Mouse (Mus musculus) midbrain, embryonic 16.5 days (tissue): Measurements from ENCODE around the gene Gm45717. TPM values are rescaled to one million over a fixed set of nuclear protein-coding genes. Genes with fewer than 3 reads are reported as not detected.
A peak's percentile ranks its signal among the peaks of the same experiment; 100 is the strongest.

Experiments
- ATAC-seq: fragments of 200-750 bp; cut with Nextera tagmentation; 2 replicates; pipeline ENCODE4 v1.8.0; 2017; ENCODE audit warnings: moderate TSS enrichment
- H3K27ac ChIP-seq: fragments of 300-500 bp; sonication (generic); 2 replicates; pipeline ENCODE4 v1.5.1; 2014; ENCODE audit warnings: mild to moderate bottlenecking, low read length, mixed read lengths
- H3K27me3 ChIP-seq: fragments of 300-500 bp; sonication (generic); 2 replicates; pipeline ENCODE4 v1.6.1; 2014; ENCODE audit warnings: low read depth, low read length, mixed read lengths; ENCODE audit not compliant: control insufficient read depth, insufficient read depth
- H3K36me3 ChIP-seq: fragments of 300-500 bp; sonication (generic); 2 replicates; pipeline ENCODE4 v1.6.1; 2014; ENCODE audit warnings: mild to moderate bottlenecking, low read length, moderate library complexity, mixed read lengths; ENCODE audit not compliant: control insufficient read depth, insufficient read depth
- H3K4me1 ChIP-seq: fragments of 300-500 bp; sonication (generic); 2 replicates; pipeline ENCODE4 v1.6.1; 2014; ENCODE audit warnings: mild to moderate bottlenecking, low read length, mixed read lengths; ENCODE audit not compliant: control insufficient read depth, insufficient read depth
- H3K4me2 ChIP-seq: fragments of 300-500 bp; sonication (generic); 2 replicates; pipeline ENCODE4 v1.6.1; 2014; ENCODE audit warnings: mild to moderate bottlenecking, low read length, mixed read lengths
- H3K4me3 ChIP-seq: fragments of 300-500 bp; sonication (generic); 2 replicates; pipeline ENCODE4 v1.5.1; 2014; ENCODE audit warnings: low read depth, mild to moderate bottlenecking, low read length, moderate library complexity, mixed read lengths
- H3K9ac ChIP-seq: fragments of 300-500 bp; sonication (generic); 2 replicates; pipeline ENCODE4 v1.6.1; 2014; ENCODE audit warnings: low read depth, low read length, mixed read lengths
- H3K9me3 ChIP-seq: fragments of 300-500 bp; sonication (generic); replicated peaks from 2 replicates; pipeline ENCODE4 v1.6.1; 2014; ENCODE audit warnings: mild to moderate bottlenecking, low read length, mixed read lengths; ENCODE audit not compliant: control insufficient read depth, poor library complexity, severe bottlenecking
- WGBS: fragments of 180-500 bp; shearing (Covaris S2); extraction: QIAGEN DNeasy Blood & Tissue Kit; methylation state at CpG from one replicate; pipeline ENCODE4 v1.1.7; 2014; 5-methylcytosine and 5-hydroxymethylcytosine counted together
- polyA plus RNA-seq: library from polyadenylated mRNA; unstranded; fragments of >200 nt; fragmentation: Nextera tagmentation; extraction: Ambion mirVana; gene quantifications from 2 replicates; pipeline ENCODE4 v1.2.1, GENCODE M21; 2015

The Gm45717 gene
- polyA plus RNA-seq, 1 experiment from 2014 or later = not detected

DNA sequence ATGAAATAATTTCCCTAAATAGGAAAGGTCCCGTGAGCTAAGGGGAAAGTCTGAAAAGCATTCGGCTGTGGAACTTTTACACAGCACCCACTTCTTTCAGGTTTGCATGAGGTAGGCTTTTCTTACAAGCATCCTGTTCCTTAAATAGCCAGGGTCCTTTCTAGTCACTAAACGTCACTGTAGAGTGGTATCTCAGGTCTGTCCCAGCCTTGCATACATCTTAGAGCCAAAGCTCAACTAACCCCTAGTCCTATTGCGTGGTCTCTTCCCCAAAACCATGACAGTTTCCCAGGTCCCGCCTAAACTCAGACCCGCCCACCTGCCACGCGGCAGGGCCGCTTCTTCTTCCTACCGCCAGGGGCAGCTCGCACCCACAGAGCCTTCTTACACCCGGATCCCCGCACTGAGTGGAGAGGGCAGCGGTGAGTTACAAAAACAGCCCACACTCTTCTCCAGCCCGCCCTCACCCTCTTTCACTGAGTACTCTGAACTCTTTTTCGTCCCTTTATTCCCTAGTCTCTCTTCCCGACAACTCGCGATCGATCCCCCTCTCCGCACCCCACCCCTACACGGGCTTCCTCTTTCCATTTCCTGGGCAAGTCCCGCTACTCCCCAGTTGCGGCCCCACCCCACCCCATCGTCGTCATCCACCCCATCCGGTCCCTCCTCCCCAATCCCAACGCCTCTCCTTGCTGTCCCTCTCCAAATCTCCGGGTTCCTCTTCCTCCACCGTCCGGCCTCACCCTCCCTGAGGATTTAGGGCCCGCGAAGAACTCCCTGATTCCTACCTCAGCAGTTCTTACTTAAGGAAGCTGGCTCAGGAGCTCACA is 14.3 kb downstream of the Gm45717 start, which contains the start of gene Pgghg:
TSS of gene Pgghg (plus strand) at position 170 of the 830 bp plus-strand sequence.
- Histone ChIP-seq H3K4me3 (peak within 1 kb of the TSS; percentile 35), H3K4me2 (peak within 1 kb of the TSS; percentile 48), H3K4me1 (no peaks in the 10 kb centered on the region), H3K36me3 (no peaks in the 10 kb centered on the region), H3K27me3 (no peaks in the 10 kb centered on the region), H3K27ac (0 out of 2 replicates have a peak within 1 kb of the TSS, but pooled peaks have one; percentile 2), H3K9me3 (no peaks in the 10 kb centered on the region), H3K9ac (peak within 1 kb of the TSS; percentile 63)
- peak; percentile 88 for ATAC-seq
- 4% methylated on average over 33 of the region's 33 CpGs for WGBS

DNA sequence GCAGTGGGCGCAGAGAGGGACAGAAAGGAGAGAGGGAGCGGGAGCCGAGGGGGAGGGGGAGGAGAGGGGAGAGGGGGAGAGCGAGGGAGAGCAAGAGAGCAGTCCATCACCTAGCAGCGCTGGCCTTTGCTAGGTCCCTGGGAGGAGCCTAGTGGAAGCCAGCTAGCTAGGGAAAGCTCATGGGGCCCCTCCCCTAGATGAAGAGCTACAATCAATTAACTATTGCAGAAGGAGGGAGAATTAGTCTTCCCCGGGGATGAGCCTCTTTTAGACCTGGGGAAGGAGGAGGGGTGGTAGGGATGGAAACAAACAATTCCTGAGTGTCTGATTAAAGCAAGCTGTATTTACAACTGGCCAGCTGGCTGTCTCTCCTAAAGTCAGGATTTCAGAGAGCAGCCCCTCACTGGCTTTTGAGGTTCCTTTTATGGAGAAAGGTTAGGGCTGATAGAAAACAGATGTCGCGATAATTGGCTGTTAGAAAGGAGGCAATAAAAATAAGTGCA is 16.0 kb downstream of the Gm45717 start:
- Histone ChIP-seq H3K27ac (no peak overlapping the region), H3K9ac (no peak overlapping the region)
- no peak for ATAC-seq

DNA sequence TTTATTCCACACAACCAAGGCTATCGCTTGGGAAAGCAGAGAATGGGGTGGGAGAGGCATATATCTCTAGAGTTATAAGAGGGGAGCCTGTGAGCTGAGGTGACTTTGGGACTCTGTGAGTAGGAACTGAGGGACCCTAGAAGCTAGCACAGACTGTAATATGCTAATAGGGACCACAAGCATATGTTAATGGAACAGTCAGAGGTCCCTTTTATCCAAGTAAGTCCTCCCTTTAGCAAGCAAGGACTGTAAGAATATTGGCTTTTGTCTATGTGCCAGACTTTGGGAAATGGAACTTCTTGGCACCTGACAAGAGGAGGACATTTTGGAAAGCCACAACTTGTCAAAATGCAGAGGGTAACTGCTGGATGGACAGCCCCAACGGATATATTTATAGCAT is 16.8 kb downstream of the Gm45717 start:
- no peak overlapping the region for H3K4me3 ChIP-seq
- WGBS = 27% methylated on average over 2 of the region's 2 CpGs
- ATAC-seq = no peak

More for the DNA sequence above, 16.0 kb downstream of the Gm45717 start:
- no peaks in the 10 kb centered on the region for H3K4me1 ChIP-seq
- no peak overlapping the region for H3K4me2 ChIP-seq
- no peak overlapping the region for H3K4me3 ChIP-seq
- no peaks in the 10 kb centered on the region for H3K27me3 ChIP-seq
- no peaks in the 10 kb centered on the region for H3K36me3 ChIP-seq
- H3K9me3 ChIP-seq = no peaks in the 10 kb centered on the region
- 9% methylated on average over 7 of the region's 8 CpGs for WGBS

DNA sequence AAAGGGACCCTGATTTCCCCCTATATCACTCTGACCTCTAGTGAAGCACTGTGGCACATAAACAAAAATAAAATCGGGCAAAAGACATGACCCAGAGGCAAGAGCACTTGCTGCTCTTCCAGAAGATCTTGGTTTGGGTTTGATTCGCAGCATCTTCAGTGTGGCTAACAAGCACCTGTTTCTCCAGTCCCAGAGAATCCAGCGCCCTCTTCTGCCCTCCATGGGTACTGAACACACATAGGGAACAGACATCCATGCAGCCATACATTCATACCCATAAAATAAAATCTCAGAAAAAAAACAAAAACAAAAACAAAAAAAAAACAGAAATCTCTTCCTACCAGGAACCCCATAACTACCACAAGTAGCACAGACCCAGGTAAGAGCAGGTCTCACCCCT is 17.3 kb downstream of the Gm45717 start:
- Histone ChIP-seq H3K36me3 (no peaks in the 10 kb centered on the region), H3K9me3 (no peaks in the 10 kb centered on the region), H3K4me3 (no peak overlapping the region), H3K4me2 (no peak overlapping the region), H3K4me1 (no peaks in the 10 kb centered on the region), H3K27ac (no peak overlapping the region), H3K27me3 (no peaks in the 10 kb centered on the region), H3K9ac (no peak overlapping the region)
- 48% methylated on average over 3 of the region's 3 CpGs for WGBS
- ATAC-seq = no peak

More for the DNA sequence above, 16.8 kb downstream of the Gm45717 start:
- Histone ChIP-seq H3K4me1 (no peaks in the 10 kb centered on the region), H3K27ac (no peak overlapping the region), H3K36me3 (no peaks in the 10 kb centered on the region), H3K27me3 (no peaks in the 10 kb centered on the region), H3K9me3 (no peaks in the 10 kb centered on the region), H3K9ac (no peak overlapping the region), H3K4me2 (no peak overlapping the region)

DNA sequence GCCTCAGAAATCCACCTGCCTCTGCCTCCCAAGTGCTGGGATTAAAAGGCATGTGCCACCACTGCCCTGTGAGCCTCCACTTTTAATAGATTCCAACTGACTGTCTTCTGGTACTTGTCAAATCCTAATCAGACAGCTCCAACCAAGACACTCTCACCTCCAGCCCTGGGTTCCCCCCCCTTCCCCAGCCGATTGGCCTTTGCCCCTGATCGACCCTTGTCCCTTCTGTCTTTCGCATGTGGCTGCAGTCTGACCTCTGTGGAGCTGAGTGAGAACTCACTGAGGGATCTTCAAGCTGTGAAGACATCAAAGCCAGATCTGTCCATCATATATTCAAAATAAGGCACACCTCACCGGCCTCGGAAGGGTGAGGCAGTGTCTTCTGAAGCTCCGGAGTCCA is 28.6 kb downstream of the Gm45717 start:
- H3K9me3 ChIP-seq = no peaks in the 10 kb centered on the region
- no peak overlapping the region for H3K27ac ChIP-seq
- H3K27me3 ChIP-seq = peaks cover 22% of the 10 kb centered on the region
- 92% methylated on average over 6 of the region's 6 CpGs for WGBS
- H3K36me3 ChIP-seq = no peaks in the 10 kb centered on the region
- no peak overlapping the region for H3K4me2 ChIP-seq
- H3K4me1 ChIP-seq = peaks cover 8% of the 10 kb centered on the region; the same call in 1 of the 2 replicates
- no peak overlapping the region for H3K9ac ChIP-seq
- H3K4me3 ChIP-seq = no peak overlapping the region
- no peak for ATAC-seq

DNA sequence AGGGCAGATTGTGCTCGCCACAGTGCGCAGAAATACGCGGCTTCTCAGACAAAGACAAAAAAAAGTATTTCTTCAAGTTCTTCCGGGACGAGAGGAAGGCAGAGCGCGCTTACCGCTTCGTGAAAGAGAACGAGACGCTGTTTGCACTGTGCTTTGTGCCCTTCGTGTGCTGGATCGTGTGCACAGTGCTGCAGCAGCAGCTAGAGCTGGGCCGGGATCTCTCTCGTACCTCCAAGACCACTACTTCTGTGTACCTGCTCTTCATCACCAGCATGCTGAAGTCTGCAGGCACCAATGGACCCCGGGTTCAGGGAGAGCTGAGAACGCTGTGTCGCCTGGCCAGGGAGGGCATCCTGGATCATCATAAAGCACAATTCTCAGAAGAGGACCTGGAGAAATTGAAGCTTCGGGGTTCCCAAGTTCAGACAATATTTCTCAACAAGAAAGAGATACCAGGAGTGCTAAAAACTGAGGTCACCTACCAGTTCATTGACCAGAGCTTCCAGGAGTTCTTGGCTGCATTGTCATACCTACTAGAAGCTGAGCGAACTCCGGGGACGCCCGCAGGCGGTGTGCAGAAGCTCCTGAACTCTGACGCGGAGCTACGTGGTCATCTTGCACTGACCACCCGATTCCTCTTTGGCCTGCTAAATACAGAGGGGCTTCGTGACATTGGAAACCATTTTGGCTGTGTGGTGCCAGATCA is 32.5 kb downstream of the Gm45717 start:
- WGBS = 17% methylated on average over 30 of the region's 30 CpGs
- H3K27me3 ChIP-seq = peaks cover 55% of the 10 kb centered on the region

DNA sequence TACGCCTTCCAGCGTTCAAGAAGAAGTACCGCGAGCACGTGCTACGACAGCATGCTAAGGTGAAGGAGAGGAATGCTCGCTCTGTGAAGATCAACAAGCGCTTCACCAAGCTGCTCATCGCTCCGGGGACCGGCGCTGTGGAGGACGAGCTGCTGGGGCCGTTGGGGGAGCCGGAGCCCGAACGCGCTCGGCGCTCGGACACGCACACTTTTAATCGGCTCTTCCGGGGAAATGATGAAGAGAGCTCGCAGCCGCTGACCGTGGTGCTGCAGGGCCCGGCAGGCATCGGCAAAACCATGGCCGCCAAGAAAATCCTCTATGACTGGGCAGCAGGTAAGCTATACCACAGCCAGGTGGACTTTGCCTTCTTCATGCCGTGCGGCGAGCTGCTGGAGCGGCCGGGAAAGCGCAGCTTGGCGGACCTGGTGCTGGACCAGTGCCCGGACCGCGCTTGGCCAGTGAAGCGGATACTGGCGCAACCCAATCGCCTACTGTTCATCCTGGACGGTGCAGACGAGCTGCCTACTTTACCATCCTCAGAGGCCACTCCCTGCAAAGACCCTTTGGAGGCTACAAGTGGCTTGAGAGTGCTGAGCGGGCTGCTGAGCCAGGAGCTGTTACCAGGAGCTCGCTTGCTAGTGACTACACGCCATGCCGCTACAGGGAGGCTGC is 33.2 kb downstream of the Gm45717 start:
- peak overlapping the region; percentile 46 for H3K4me3 ChIP-seq
- WGBS = under 1% methylated on average over 49 of the region's 49 CpGs

More for the DNA sequence above, 32.5 kb downstream of the Gm45717 start:
- H3K4me1 ChIP-seq = peaks cover 12% of the 10 kb centered on the region
- ATAC-seq = 0 out of 2 replicates have a peak, but pooled peaks have one; percentile 21
- H3K27ac ChIP-seq = no peak overlapping the region
- H3K36me3 ChIP-seq = no peaks in the 10 kb centered on the region
- peak overlapping the region; percentile 94 for H3K4me2 ChIP-seq
- H3K9me3 ChIP-seq = no peaks in the 10 kb centered on the region
- H3K9ac ChIP-seq = peak overlapping the region; percentile 69
- H3K4me3 ChIP-seq = peak overlapping the region; percentile 46

DNA sequence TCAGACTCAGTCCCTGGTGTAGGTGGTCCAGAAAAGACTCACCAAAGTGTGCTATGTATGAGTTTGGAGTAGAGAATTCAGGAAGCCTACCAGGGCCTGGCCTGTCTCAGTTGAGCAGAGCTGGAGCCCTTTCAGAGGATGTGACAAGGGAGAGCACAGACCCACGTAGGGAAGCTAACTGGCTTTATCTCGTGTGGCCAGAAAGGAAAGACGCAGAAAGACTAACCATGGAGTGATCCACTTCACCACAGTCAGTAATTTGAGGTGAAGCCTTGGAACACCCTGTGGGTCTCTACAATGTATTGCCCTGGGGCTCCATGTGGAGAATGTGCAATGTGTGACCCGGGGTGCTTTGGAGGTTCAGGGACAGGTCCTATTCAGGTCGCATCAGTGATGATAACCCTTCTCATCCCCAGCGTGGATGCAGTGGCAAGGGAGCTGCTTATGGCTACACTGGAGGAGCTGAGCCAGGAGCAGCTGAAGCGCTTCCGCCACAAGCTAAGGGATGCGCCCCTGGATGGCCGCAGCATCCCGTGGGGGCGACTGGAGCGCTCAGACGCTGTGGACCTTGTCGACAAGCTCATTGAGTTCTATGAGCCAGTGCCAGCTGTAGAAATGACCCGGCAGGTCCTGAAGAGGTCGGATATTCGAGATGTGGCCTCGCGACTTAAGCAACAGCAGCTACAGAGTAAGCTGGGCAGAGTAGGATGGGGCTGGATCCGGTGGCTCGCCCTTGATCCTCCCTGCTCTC is 34.3 kb downstream of the Gm45717 start:
- 25% methylated on average over 22 of the region's 22 CpGs for WGBS
- no peak for ATAC-seq
- no peak overlapping the region for H3K9ac ChIP-seq
- no peaks in the 10 kb centered on the region for H3K36me3 ChIP-seq
- H3K27ac ChIP-seq = no peak overlapping the region
- H3K4me2 ChIP-seq = peak overlapping the region; percentile 94; the same call in 1 of the 2 replicates
- H3K4me1 ChIP-seq = peaks cover 12% of the 10 kb centered on the region
- H3K27me3 ChIP-seq = peaks cover 55% of the 10 kb centered on the region
- H3K4me3 ChIP-seq = no peak overlapping the region
- no peaks in the 10 kb centered on the region for H3K9me3 ChIP-seq

More for the DNA sequence above, 33.2 kb downstream of the Gm45717 start:
- Histone ChIP-seq H3K9ac (peak overlapping the region; percentile 69), H3K36me3 (no peaks in the 10 kb centered on the region), H3K4me1 (peaks cover 12% of the 10 kb centered on the region), H3K27me3 (peaks cover 55% of the 10 kb centered on the region), H3K4me2 (peak overlapping the region; percentile 94), H3K27ac (no peak overlapping the region), H3K9me3 (no peaks in the 10 kb centered on the region)
- ATAC-seq = peak; percentile 64; the same call in 1 of the 2 replicates
